Mouse (Mus musculus) midbrain, embryonic 14.5 days (tissue): ENCODE data around the gene B230104I21Rik. TPM values are rescaled to one million over a fixed set of nuclear protein-coding genes. Genes with fewer than 3 reads are reported as not detected.
A peak's percentile ranks its signal among the peaks of the same experiment; 100 is the strongest.

Experiments
- ATAC-seq: fragments of 200-750 bp; cut with Nextera tagmentation; 2 replicates; pipeline ENCODE4 v1.8.0; 2017; ENCODE audit warnings: moderate number of reproducible peaks, moderate library complexity; ENCODE audit not compliant: low FRiP score, low TSS enrichment
- DNase-seq: peaks from one replicate; pipeline ENCODE4 v3.0.0-alpha.2; 2015
- H3K27ac ChIP-seq: fragments of 300-500 bp; sonication (generic); replicated peaks from 2 replicates; pipeline ENCODE4 v1.5.1; 2014; ENCODE audit warnings: mild to moderate bottlenecking, low read depth, low read length, moderate library complexity
- H3K27me3 ChIP-seq: fragments of 300-500 bp; sonication (generic); 2 replicates; pipeline ENCODE4 v1.6.1; 2014; ENCODE audit warnings: low read length, control low read depth, mixed read lengths; ENCODE audit not compliant: control insufficient read depth, insufficient read depth
- H3K36me3 ChIP-seq: fragments of 300-500 bp; sonication (generic); 2 replicates; pipeline ENCODE4 v1.6.1; 2014; ENCODE audit warnings: low read length, control low read depth; ENCODE audit not compliant: control insufficient read depth, insufficient read depth
- H3K4me1 ChIP-seq: fragments of 300-500 bp; sonication (generic); 2 replicates; pipeline ENCODE4 v1.6.1; 2014; ENCODE audit warnings: mild to moderate bottlenecking, antibody characterized with exemption, low read length, control low read depth; ENCODE audit not compliant: control insufficient read depth, insufficient read depth
- H3K4me2 ChIP-seq: fragments of 300-500 bp; sonication (generic); 2 replicates; pipeline ENCODE4 v1.6.1; 2014; ENCODE audit warnings: mild to moderate bottlenecking, low read length, moderate library complexity
- H3K4me3 ChIP-seq: fragments of 300-500 bp; sonication (generic); replicated peaks from 2 replicates; pipeline ENCODE4 v1.5.1; 2014; ENCODE audit warnings: low read depth, low read length
- H3K9ac ChIP-seq: fragments of 300-500 bp; sonication (generic); replicated peaks from 2 replicates; pipeline ENCODE4 v1.6.1; 2014; ENCODE audit warnings: mild to moderate bottlenecking, low read length, moderate library complexity
- H3K9me3 ChIP-seq: fragments of 300-500 bp; sonication (generic); 2 replicates; pipeline ENCODE4 v1.6.1; 2016; ENCODE audit warnings: low read length, control low read depth, mixed read lengths; ENCODE audit not compliant: control insufficient read depth
- WGBS: fragments of 180-500 bp; shearing (Covaris S2); extraction: QIAGEN DNeasy Blood & Tissue Kit; methylation state at CpG from one replicate; pipeline ENCODE4 v1.1.7; 2014; 5-methylcytosine and 5-hydroxymethylcytosine counted together
- polyA plus RNA-seq: library from polyadenylated mRNA; unstranded; fragments of >200 nt; fragmentation: Nextera tagmentation; extraction: Ambion mirVana; gene quantifications from 2 replicates; pipeline ENCODE4 v1.2.1, GENCODE M21; 2014

B230104I21Rik gene
- polyA plus RNA-seq, 1 experiment from 2014 or later, result not detected

DNA sequence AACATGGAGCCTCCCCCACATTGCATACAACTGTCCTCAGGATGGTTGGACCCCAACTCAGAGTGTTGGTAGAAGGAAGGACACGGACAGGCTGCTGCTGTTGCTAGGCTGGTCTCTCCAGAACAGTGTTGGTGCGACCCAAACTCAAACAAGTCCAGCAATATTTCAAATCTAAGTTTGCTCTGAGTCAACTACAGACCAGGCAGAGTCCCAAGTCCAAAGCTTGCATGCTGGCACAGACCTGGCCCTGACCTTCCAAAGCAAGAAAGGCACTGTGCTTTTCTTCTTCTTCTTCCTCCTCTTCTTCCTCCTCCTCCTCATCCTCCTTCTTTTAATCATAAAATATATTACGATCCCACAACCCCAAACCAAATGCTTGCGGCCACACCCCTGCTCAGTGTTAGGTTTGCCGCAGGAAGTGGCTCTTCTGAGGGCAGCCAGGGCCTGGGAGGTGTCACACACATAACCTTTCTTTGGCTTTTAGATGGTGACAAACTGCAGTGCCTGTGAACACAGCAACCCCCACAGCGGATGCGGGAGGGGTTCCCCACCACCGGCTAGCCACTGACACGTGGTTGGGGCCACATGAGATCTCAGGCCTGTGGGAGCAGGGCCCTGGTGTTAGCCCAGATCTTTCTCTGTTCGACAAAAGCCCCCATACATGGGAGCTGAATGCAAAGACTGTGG, 40.2 kb downstream of the B230104I21Rik start:
- Histone ChIP-seq H3K36me3 (no peaks in the 10 kb centered on the region), H3K27ac (no peak overlapping the region), H3K9ac (no peak overlapping the region), H3K4me2 (no peak overlapping the region), H3K4me3 (no peak overlapping the region), H3K4me1 (no peaks in the 10 kb centered on the region), H3K27me3 (no peaks in the 10 kb centered on the region), H3K9me3 (no peaks in the 10 kb centered on the region)
- 91% methylated on average over 10 of the region's 10 CpGs for WGBS
- no peak for DNase-seq
- no peak for ATAC-seq

- no peak overlapping the region for H3K27ac ChIP-seq
- no peaks in the 10 kb centered on the region for H3K36me3 ChIP-seq
- ATAC-seq, result no peak
- no peak for DNase-seq
- H3K4me3 ChIP-seq, result no peak overlapping the region
- H3K4me2 ChIP-seq, result no peak overlapping the region
- 97% methylated on average over 2 of the region's 2 CpGs for WGBS
- no peak overlapping the region for H3K9ac ChIP-seq
- no peaks in the 10 kb centered on the region for H3K4me1 ChIP-seq
- H3K9me3 ChIP-seq, result no peaks in the 10 kb centered on the region
- no peaks in the 10 kb centered on the region for H3K27me3 ChIP-seq
Observed at GRCm38 (mm10) chr4:154378876-154379275, 42.9 kb downstream of the B230104I21Rik start.

- H3K4me1 ChIP-seq, result peaks cover 13% of the 10 kb centered on the region
- no peak overlapping the region for H3K9ac ChIP-seq
- no peak overlapping the region for H3K4me3 ChIP-seq
- 74% methylated on average over 8 of the region's 8 CpGs for WGBS
- no peak for DNase-seq
- H3K27ac ChIP-seq, result no peak overlapping the region
- H3K27me3 ChIP-seq, result no peaks in the 10 kb centered on the region
- H3K36me3 ChIP-seq, result no peaks in the 10 kb centered on the region
- H3K4me2 ChIP-seq, result no peak overlapping the region
- no peak for ATAC-seq
- H3K9me3 ChIP-seq, result no peaks in the 10 kb centered on the region
Observed at GRCm38 (mm10) chr4:154385208-154385607, 49.3 kb downstream of the B230104I21Rik start.

DNA sequence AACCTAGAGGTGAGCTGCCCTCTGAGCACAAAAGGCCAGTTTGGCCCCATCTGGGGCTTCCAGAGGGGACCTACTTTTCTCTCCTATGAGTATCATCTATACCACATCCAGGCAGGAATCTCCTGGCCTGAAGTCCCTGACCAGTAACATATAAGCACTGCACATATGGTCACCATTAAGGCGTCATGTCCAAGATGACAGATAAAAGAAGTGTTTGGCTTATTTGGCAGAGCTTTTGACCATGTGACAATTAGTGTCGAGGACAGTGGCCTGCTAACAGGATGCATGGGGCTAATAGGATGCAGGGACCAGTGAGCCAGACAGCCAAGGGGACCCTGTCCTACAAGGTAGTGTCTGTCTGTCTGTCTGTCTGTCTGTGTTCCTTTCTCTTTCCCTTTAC, 50.0 kb downstream of the B230104I21Rik start:
- no peaks in the 10 kb centered on the region for H3K9me3 ChIP-seq
- H3K4me2 ChIP-seq, result no peak overlapping the region
- H3K4me3 ChIP-seq, result no peak overlapping the region
- no peak overlapping the region for H3K9ac ChIP-seq
- WGBS, result 77% methylated on average over 2 of the region's 2 CpGs
- ATAC-seq (no peak), DNase-seq (no peak)
- H3K27ac ChIP-seq, result no peak overlapping the region
- no peaks in the 10 kb centered on the region for H3K36me3 ChIP-seq
- no peaks in the 10 kb centered on the region for H3K27me3 ChIP-seq
- H3K4me1 ChIP-seq, result peaks cover 20% of the 10 kb centered on the region

GRCm38 (mm10) chr4:154386810-154387209, 50.9 kb downstream of the B230104I21Rik start:
- no peak overlapping the region; the same call in 1 of the 2 replicates for H3K9ac ChIP-seq
- H3K4me3 ChIP-seq, result no peak overlapping the region
- H3K4me1 ChIP-seq, result peaks cover 23% of the 10 kb centered on the region
- no peak overlapping the region for H3K4me2 ChIP-seq
- no peaks in the 10 kb centered on the region for H3K27me3 ChIP-seq
- no peak overlapping the region for H3K27ac ChIP-seq
- H3K36me3 ChIP-seq, result no peaks in the 10 kb centered on the region
- DNase-seq (no peak), ATAC-seq (no peak)
- WGBS, result 40% methylated on average over 8 of the region's 8 CpGs
- H3K9me3 ChIP-seq, result no peaks in the 10 kb centered on the region

DNA sequence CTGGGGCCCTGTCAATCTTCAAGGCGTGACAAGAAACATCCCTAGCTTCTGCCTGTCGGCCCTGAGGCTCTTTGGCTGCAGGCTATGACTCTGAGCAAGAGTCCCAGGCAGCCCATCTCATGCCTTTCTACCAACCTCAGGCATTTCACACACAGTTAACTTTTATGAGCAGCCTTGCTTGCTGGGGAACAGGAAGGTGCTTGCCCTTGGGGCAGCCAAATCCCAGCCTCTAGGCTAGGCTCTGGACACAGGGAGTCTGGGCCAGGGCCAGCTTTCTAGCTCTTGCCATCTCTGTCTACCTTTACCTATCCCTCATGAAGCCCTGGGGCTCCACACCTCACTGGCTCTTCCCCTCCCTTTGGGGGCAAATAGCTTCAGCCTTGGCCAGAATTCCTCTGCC, 53.7 kb downstream of the B230104I21Rik start:
- DNase-seq (peak; percentile 21), ATAC-seq (no peak)
- Histone ChIP-seq H3K4me3 (no peak overlapping the region), H3K9me3 (no peaks in the 10 kb centered on the region), H3K36me3 (no peaks in the 10 kb centered on the region), H3K27ac (peak overlapping the region; percentile 78; the same call in 1 of the 2 replicates), H3K4me1 (peaks cover 37% of the 10 kb centered on the region), H3K27me3 (no peaks in the 10 kb centered on the region), H3K4me2 (no peak overlapping the region), H3K9ac (no peak overlapping the region)
- 77% methylated on average over 2 of the region's 2 CpGs for WGBS

DNA sequence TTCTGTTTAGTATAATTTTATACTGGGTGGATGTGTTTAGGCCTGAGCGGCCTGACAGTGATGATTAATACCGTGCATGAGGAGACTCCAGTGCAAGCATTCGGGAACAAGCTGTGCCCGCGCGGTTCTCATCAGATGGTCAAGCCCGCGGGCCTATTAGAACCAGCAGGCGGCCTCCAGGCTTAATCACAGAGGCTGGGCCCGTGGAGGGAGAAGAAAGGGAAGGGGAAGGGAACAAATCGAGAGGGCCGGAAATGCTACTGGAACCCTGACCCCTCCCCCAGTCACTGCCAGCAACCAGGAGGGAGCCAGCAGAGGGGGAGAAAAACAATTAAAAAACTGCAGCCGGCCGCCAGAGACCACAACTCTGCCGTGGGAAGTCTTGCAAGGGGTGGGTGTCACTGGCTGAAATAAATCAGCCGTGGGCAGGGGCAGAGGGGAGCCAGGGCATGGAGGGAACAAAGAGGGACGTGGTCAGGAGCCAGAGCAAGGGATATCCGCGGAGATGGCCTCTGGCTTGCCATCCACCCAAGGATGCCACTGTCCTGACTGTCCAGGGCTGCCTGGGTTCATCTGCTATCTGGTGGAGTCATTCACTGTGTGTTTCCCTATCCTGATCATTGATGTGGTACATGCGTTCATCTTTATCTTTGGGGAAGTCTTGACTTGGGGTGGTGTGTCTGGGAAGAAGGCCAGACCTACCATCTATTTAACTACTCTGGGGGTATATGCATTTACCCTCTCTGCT, 54.6 kb downstream of the B230104I21Rik start:
- Histone ChIP-seq H3K27me3 (no peaks in the 10 kb centered on the region), H3K27ac (peak overlapping the region; percentile 78), H3K9me3 (no peaks in the 10 kb centered on the region), H3K4me1 (peaks cover 40% of the 10 kb centered on the region), H3K4me2 (no peak overlapping the region), H3K36me3 (no peaks in the 10 kb centered on the region), H3K9ac (no peak overlapping the region; the same call in 1 of the 2 replicates), H3K4me3 (no peak overlapping the region)
- peak; percentile 49; the same call in 1 of the 2 replicates for ATAC-seq
- 8% methylated on average over 20 of the region's 20 CpGs for WGBS
- peak; percentile 74 for DNase-seq

GRCm38 (mm10) chr4:154392641-154393040, 56.7 kb downstream of the B230104I21Rik start:
- no peaks in the 10 kb centered on the region for H3K36me3 ChIP-seq
- no peak overlapping the region for H3K4me3 ChIP-seq
- 72% methylated on average over 1 of the region's 1 CpGs for WGBS
- H3K4me1 ChIP-seq, result peaks cover 34% of the 10 kb centered on the region
- H3K9me3 ChIP-seq, result no peaks in the 10 kb centered on the region
- no peak overlapping the region for H3K9ac ChIP-seq
- no peak overlapping the region for H3K27ac ChIP-seq
- DNase-seq (no peak), ATAC-seq (no peak)
- no peak overlapping the region for H3K4me2 ChIP-seq
- no peaks in the 10 kb centered on the region for H3K27me3 ChIP-seq
